Mouse (Mus musculus): Measurements from ENCODE around the gene Ggnbp2.

DNA sequence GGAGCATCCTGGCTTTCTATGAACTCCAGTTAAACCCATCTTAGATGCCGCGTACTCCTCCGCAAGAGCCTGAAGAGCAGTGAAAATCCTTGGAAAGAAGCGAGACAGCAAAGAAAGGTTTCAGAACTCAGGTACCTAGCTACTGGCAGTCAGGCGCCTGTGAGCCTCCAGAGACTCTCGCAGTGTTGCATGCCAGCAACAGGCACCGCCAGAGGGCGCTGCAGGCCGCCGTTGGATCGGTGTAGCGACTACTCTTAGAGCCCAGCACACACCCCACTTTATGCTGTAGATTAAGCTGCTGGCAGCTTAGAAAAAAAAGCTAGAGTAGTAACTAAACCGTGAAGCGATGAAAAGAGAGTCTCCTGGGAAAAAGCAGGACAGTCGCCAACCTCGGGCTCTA is 47.8 kb upstream of the Ggnbp2 start:
- TF ChIP-seq GATA1 (IDR thresholded peaks at IDR 0.05; ENCODE audit: low read length) = no peak
- TF ChIP-seq TAL1 (IDR thresholded peaks at IDR 0.05; ENCODE audit: low read length) = no peak
